Mouse (Mus musculus) myocyte (in vitro differentiated cells): ENCODE results near the gene Dnah2. TPM values are rescaled to one million over a fixed set of nuclear protein-coding genes. Genes with fewer than 3 reads are reported as not detected.

Experiments used
- H3K27me3 ChIP-seq: one replicate; pipeline ENCODE4 v1.6.1; 2011; ENCODE audit not compliant: control insufficient read depth, insufficient read depth, insufficient read length
- H3K36me3 ChIP-seq: one replicate; pipeline ENCODE4 v1.6.1; 2011; ENCODE audit not compliant: control insufficient read depth, insufficient read depth
- H3K4me2 ChIP-seq: one replicate; pipeline ENCODE4 v1.6.1; 2011; ENCODE audit warnings: low read depth, control low read depth
- H3K4me3 ChIP-seq: one replicate; pipeline ENCODE4 v1.5.1; 2011; ENCODE audit warnings: mild to moderate bottlenecking, control low read depth, moderate library complexity
- H3K79me2 ChIP-seq: one replicate; pipeline ENCODE4 v1.6.1; 2011; ENCODE audit not compliant: control insufficient read depth, insufficient read depth
- H3ac ChIP-seq: one replicate; pipeline ENCODE4 v1.6.1; 2011; ENCODE audit not compliant: control insufficient read depth, insufficient read length
- CEBPB ChIP-seq: IDR thresholded peaks from 2 replicates; pipeline ENCODE4 v1.6.1; 2011; ENCODE audit warnings: mild to moderate bottlenecking, moderate library complexity; ENCODE audit not compliant: poor library complexity, insufficient read depth, severe bottlenecking
- E2F4 ChIP-seq: IDR thresholded peaks from one replicate; pipeline ENCODE4 v1.6.1; 2011; ENCODE audit warnings: mild to moderate bottlenecking, control low read depth, moderate library complexity; ENCODE audit not compliant: insufficient read depth
- MAX ChIP-seq: IDR thresholded peaks from one replicate; pipeline ENCODE4 v1.6.1; 2011; ENCODE audit warnings: low read depth, mild to moderate bottlenecking, control low read depth
- MYOD1 ChIP-seq, 3 experiments: IDR thresholded peaks; one replicate each; pipeline ENCODE4 v1.6.1; 2011; ENCODE audit warnings: control low read depth in 2 of 3, low read depth in 2 of 3, mild to moderate bottlenecking in 2 of 3, moderate library complexity in 1 of 3; ENCODE audit not compliant: insufficient read length in 2 of 3, control insufficient read depth in 1 of 3
- MYOG ChIP-seq, 3 experiments: IDR thresholded peaks; one replicate each; pipeline ENCODE4 v1.6.1; 2011; ENCODE audit warnings: control low read depth in 2 of 3, low read depth in 2 of 3, mild to moderate bottlenecking in 2 of 3; ENCODE audit not compliant: insufficient read length in 2 of 3, control insufficient read depth in 1 of 3, insufficient read depth in 1 of 3
- POLR2A ChIP-seq: IDR thresholded peaks from one replicate; pipeline ENCODE4 v1.6.1; 2011; ENCODE audit warnings: low read depth, mild to moderate bottlenecking, control low read depth, moderate library complexity; ENCODE audit not compliant: insufficient read length
- POLR2AphosphoS2 ChIP-seq: IDR thresholded peaks from one replicate; pipeline ENCODE4 v1.6.1; 2011; ENCODE audit warnings: low read depth, control low read depth; ENCODE audit not compliant: insufficient read length
- REST ChIP-seq: IDR thresholded peaks from one replicate; pipeline ENCODE4 v1.6.1; 2011; ENCODE audit warnings: mild to moderate bottlenecking, control low read depth, moderate library complexity; ENCODE audit not compliant: insufficient read depth, insufficient read length
- SRF ChIP-seq: IDR thresholded peaks from one replicate; pipeline ENCODE4 v1.6.1; 2011; ENCODE audit warnings: low read depth; ENCODE audit not compliant: control insufficient read depth, insufficient read length
- TCF12 ChIP-seq: IDR thresholded peaks from one replicate; pipeline ENCODE4 v1.6.1; 2011; ENCODE audit warnings: mild to moderate bottlenecking, control low read depth; ENCODE audit not compliant: poor library complexity, insufficient read depth, severe bottlenecking
- TCF3 ChIP-seq: IDR thresholded peaks from one replicate; pipeline ENCODE4 v1.6.1; 2011; ENCODE audit warnings: low read depth, control low read depth; ENCODE audit not compliant: insufficient read length
- USF1 ChIP-seq: IDR thresholded peaks from one replicate; pipeline ENCODE4 v1.6.1; 2011; ENCODE audit warnings: low read depth, mild to moderate bottlenecking, control low read depth, moderate library complexity
- polyA plus RNA-seq: library from polyadenylated mRNA; unstranded; fragments of >200 nt; fragmentation: generic; extraction: Trizol; gene quantifications from one replicate; pipeline ENCODE4 v1.2.1, GENCODE M21; 2012; ENCODE audit warnings: missing spikeins

The Dnah2 gene
- polyA plus RNA-seq, 1 experiment = 0.24 TPM

GRCm38 (mm10) chr11:69528031-69528390, 20.9 kb downstream of the Dnah2 start:
- H3K4me2 ChIP-seq = no peak overlapping the region
- no peaks in the 10 kb centered on the region for H3K27me3 ChIP-seq
- no peak for TF ChIP-seq USF1
- TF ChIP-seq CEBPB = no peak
- no peak for TF ChIP-seq POLR2AphosphoS2
- TF ChIP-seq TCF12 = no peak
- no peak for TF ChIP-seq REST
- no peak for TF ChIP-seq MYOD1 (IDR thresholded peaks at IDR 0.05; ENCODE audit: control insufficient read depth in 1 of 3, insufficient read length in 2 of 3, low read depth in 2 of 3)
- TF ChIP-seq MAX = no peak
- TF ChIP-seq POLR2A = no peak
- TF ChIP-seq MYOG (IDR thresholded peaks at IDR 0.05; ENCODE audit: control insufficient read depth in 1 of 3, insufficient read depth in 1 of 3, insufficient read length in 2 of 3, low read depth in 2 of 3) = no peak
- TF ChIP-seq E2F4 = no peak
- TF ChIP-seq SRF = no peak

GRCm38 (mm10) chr11:69527098-69528030, 21.5 kb downstream of the Dnah2 start:
- no peak for TF ChIP-seq POLR2AphosphoS2
- no peak for TF ChIP-seq CEBPB
- no peak for TF ChIP-seq TCF12
- no peak for TF ChIP-seq MYOG (IDR thresholded peaks at IDR 0.05; ENCODE audit: control insufficient read depth in 1 of 3, insufficient read depth in 1 of 3, insufficient read length in 2 of 3, low read depth in 2 of 3)
- no peak for TF ChIP-seq REST
- no peak for TF ChIP-seq POLR2A
- TF ChIP-seq E2F4 = no peak
- no peak for TF ChIP-seq SRF
- TF ChIP-seq MYOD1 (IDR thresholded peaks at IDR 0.05; ENCODE audit: control insufficient read depth in 1 of 3, insufficient read length in 2 of 3, low read depth in 2 of 3) = no peak
- TF ChIP-seq TCF3 = no peak
- TF ChIP-seq USF1 = no peak
- no peak for TF ChIP-seq MAX

More at GRCm38 (mm10) chr11:69528031-69528390, 20.9 kb downstream of the Dnah2 start:
- H3K36me3 ChIP-seq = no peaks in the 10 kb centered on the region
- no peak overlapping the region for H3ac ChIP-seq
- H3K79me2 ChIP-seq = no peaks in the 10 kb centered on the region
- no peak overlapping the region for H3K4me3 ChIP-seq

GRCm38 (mm10) chr11:69526631-69527030, 22.3 kb downstream of the Dnah2 start:
- Histone ChIP-seq H3K36me3 (no peaks in the 10 kb centered on the region), H3K4me2 (no peak overlapping the region), H3K27me3 (no peaks in the 10 kb centered on the region), H3K79me2 (no peaks in the 10 kb centered on the region), H3ac (no peak overlapping the region), H3K4me3 (no peak overlapping the region)
- no peak for TF ChIP-seq USF1
- TF ChIP-seq REST = no peak
- no peak for TF ChIP-seq POLR2A
- TF ChIP-seq MAX = no peak
- no peak for TF ChIP-seq MYOD1 (IDR thresholded peaks at IDR 0.05; ENCODE audit: control insufficient read depth in 1 of 3, insufficient read length in 2 of 3, low read depth in 2 of 3)
- no peak for TF ChIP-seq POLR2AphosphoS2
- TF ChIP-seq E2F4 = no peak
- TF ChIP-seq TCF12 = no peak
- TF ChIP-seq TCF3 = no peak
- no peak for TF ChIP-seq CEBPB
- TF ChIP-seq SRF = no peak
- no peak for TF ChIP-seq MYOG (IDR thresholded peaks at IDR 0.05; ENCODE audit: control insufficient read depth in 1 of 3, insufficient read depth in 1 of 3, insufficient read length in 2 of 3, low read depth in 2 of 3)

More at GRCm38 (mm10) chr11:69527098-69528030, 21.5 kb downstream of the Dnah2 start:
- Histone ChIP-seq H3K27me3 (no peaks in the 10 kb centered on the region), H3K79me2 (no peaks in the 10 kb centered on the region), H3ac (no peak overlapping the region), H3K36me3 (no peaks in the 10 kb centered on the region), H3K4me3 (no peak overlapping the region), H3K4me2 (no peak overlapping the region)

- H3K79me2 ChIP-seq = no peaks in the 10 kb centered on the region
- no peak overlapping the region for H3K4me3 ChIP-seq
- H3K4me2 ChIP-seq = no peak overlapping the region
- no peaks in the 10 kb centered on the region for H3K36me3 ChIP-seq
- no peaks in the 10 kb centered on the region for H3K27me3 ChIP-seq
- no peak for TF ChIP-seq MAX
- TF ChIP-seq SRF = no peak
- no peak for TF ChIP-seq CEBPB
- TF ChIP-seq REST = no peak
- no peak for TF ChIP-seq E2F4
- no peak for TF ChIP-seq MYOD1 (IDR thresholded peaks at IDR 0.05; ENCODE audit: control insufficient read depth in 1 of 3, insufficient read length in 2 of 3, low read depth in 2 of 3)
- no peak for TF ChIP-seq TCF12
- no peak for TF ChIP-seq TCF3
- H3ac ChIP-seq = no peak overlapping the region
Observed at GRCm38 (mm10) chr11:69525661-69526060, 23.2 kb downstream of the Dnah2 start.
